Mouse (Mus musculus) midbrain, postnatal 0 days (tissue): ENCODE data around the gene 1110012L19Rik. TPM values are rescaled to one million over a fixed set of nuclear protein-coding genes. Genes with fewer than 3 reads are reported as not detected.
"Not testable (repeated sequence)": the region's sequence is repeated elsewhere in the genome, so short reads cannot be mapped to it uniquely, and the experiment has no call there.

Experiments used
- ATAC-seq: fragments of 200-750 bp; cut with Nextera tagmentation; 2 replicates; pipeline ENCODE4 v1.8.0; 2017; ENCODE audit warnings: moderate number of reproducible peaks, mild to moderate bottlenecking, moderate TSS enrichment, moderate library complexity; ENCODE audit not compliant: low FRiP score
- DNase-seq: peaks from one replicate; pipeline ENCODE4 v3.0.0-alpha.2; 2015; ENCODE audit warnings: low spot score
- H3K27ac ChIP-seq: fragments of 300-500 bp; sonication (generic); 2 replicates; pipeline ENCODE4 v1.5.1; 2014; ENCODE audit warnings: low read depth, mild to moderate bottlenecking, low read length, mixed read lengths
- H3K27me3 ChIP-seq: fragments of 300-500 bp; sonication (generic); 2 replicates; pipeline ENCODE4 v1.6.1; 2014; ENCODE audit warnings: low read length, control low read depth, mixed read lengths; ENCODE audit not compliant: insufficient read depth
- H3K36me3 ChIP-seq: fragments of 300-500 bp; sonication (generic); 2 replicates; pipeline ENCODE4 v1.6.1; 2014; ENCODE audit warnings: low read length, control low read depth, mixed read lengths; ENCODE audit not compliant: insufficient read depth
- H3K4me1 ChIP-seq: fragments of 300-500 bp; sonication (generic); 2 replicates; pipeline ENCODE4 v1.6.1; 2014; ENCODE audit warnings: mild to moderate bottlenecking, control low read depth, antibody characterized with exemption, low read length, mixed read lengths; ENCODE audit not compliant: insufficient read depth
- H3K4me2 ChIP-seq: fragments of 300-500 bp; sonication (generic); 2 replicates; pipeline ENCODE4 v1.6.1; 2014; ENCODE audit warnings: low read depth, mild to moderate bottlenecking, low read length, mixed read lengths; ENCODE audit not compliant: poor library complexity, severe bottlenecking
- H3K4me3 ChIP-seq: fragments of 300-500 bp; sonication (generic); 2 replicates; pipeline ENCODE4 v1.5.1; 2014; ENCODE audit warnings: low read depth, mild to moderate bottlenecking, low read length, moderate library complexity
- H3K9ac ChIP-seq: fragments of 300-500 bp; sonication (generic); replicated peaks from 2 replicates; pipeline ENCODE4 v1.6.1; 2014; ENCODE audit warnings: mild to moderate bottlenecking, low read length, moderate library complexity, mixed read lengths; ENCODE audit not compliant: poor library complexity, severe bottlenecking
- H3K9me3 ChIP-seq: fragments of 300-500 bp; sonication (generic); 2 replicates; pipeline ENCODE4 v1.6.1; 2016; ENCODE audit warnings: low read length, control low read depth
- CTCF ChIP-seq: IDR thresholded peaks from 2 replicates; pipeline ENCODE4 v1.5.1; 2016; ENCODE audit warnings: antibody characterized with exemption, mild to moderate bottlenecking
- WGBS: fragments of 180-500 bp; shearing (Covaris S2); extraction: QIAGEN DNeasy Blood & Tissue Kit; methylation state at CpG from one replicate; pipeline ENCODE4 v1.1.7; 2014; 5-methylcytosine and 5-hydroxymethylcytosine counted together
- polyA plus RNA-seq: library from polyadenylated mRNA; unstranded; fragments of >200 nt; fragmentation: Nextera tagmentation; extraction: Ambion mirVana; gene quantifications from 2 replicates; pipeline ENCODE4 v1.2.1, GENCODE M21; 2015
- total RNA-seq: library from RNA; depleted of rRNA; stranded (reverse); fragments of >200 nt; gene quantifications from 2 replicates; pipeline ENCODE4 v1.2.3, GENCODE M21; 2014; rRNA removed

1110012L19Rik gene
- 20.2 and 22.2 TPM in 2 replicates for total RNA-seq
- 42.3 and 44.6 TPM in 2 replicates for polyA plus RNA-seq

DNA sequence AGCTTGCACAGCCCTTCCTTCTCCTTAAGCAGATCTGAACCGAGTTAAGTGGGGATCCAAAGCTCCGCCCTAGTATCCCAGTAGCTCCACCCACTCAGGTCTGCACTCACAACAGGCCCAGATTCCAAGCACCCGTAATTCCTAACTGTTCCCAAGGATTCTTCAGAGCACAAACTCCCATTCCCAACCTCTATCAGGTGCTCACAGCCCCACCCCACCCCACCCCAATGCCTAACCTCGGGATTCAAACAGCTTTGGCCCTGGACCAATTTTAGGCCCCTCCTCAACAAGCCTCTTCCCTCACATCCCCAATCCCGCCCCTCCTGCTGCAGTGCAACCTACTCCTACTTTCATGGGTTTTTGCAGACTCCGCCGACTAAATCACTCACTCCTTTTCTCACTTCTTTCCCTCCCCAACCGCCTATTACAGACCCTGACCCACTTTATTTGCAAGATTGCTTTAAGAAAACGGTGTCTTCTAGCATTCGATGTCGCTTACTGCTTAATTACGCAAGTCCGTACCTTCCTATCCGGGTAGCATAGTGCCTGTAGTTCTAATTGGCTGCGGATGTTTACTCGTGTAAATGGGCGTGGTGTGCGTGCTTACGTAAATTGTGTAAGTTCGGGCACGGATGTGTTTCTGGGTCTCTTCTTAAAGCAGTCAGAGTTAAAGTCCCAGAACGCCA, at the start of gene 1110012L19Rik:
1110012L19Rik (plus strand) TSS at position 602 of the 686 bp plus-strand sequence.
- peak within 1 kb of the TSS; percentile 75 for H3K27ac ChIP-seq
- H3K4me3 ChIP-seq, result peak within 1 kb of the TSS; percentile 43
- no peak for TF ChIP-seq CTCF
- peak within 1 kb of the TSS; percentile 57 for H3K9ac ChIP-seq
- H3K4me1 ChIP-seq, result no peaks in the 10 kb centered on the region
- peak; percentile 92 for DNase-seq
- 17% methylated on average over 22 of the region's 22 CpGs for WGBS
- peak within 1 kb of the TSS; percentile 54 for H3K4me2 ChIP-seq
- ATAC-seq, result peak; percentile 96
- H3K27me3 ChIP-seq, result no peaks in the 10 kb centered on the region
- no peaks in the 10 kb centered on the region for H3K9me3 ChIP-seq
- H3K36me3 ChIP-seq, result no peaks in the 10 kb centered on the region

DNA sequence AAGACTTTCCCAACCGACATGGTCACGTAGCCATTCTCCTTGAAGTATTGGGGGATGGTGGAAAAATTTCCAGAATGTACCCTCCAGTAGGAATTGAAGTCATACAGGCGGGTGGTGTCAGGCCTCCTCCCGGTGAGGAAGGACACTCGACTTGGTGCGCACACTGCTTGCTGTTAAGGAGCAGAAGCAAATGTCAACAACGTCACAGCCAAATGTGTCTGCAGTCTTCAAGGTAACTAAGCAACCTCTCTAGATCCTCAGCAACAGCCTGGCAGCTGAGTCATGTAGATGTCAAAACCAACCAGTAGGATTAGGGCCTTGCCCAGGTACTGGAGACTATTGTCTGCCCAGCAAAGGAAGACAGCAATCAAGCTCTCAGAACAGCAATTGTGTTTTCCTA, 22.7 kb upstream of the 1110012L19Rik start:
- peak overlapping the region; percentile 50; the same call in 1 of the 2 replicates for H3K4me3 ChIP-seq
- 83% methylated on average over 7 of the region's 7 CpGs for WGBS
- H3K4me2 ChIP-seq, result peak overlapping the region; percentile 53
- TF ChIP-seq CTCF, result no peak
- no peaks in the 10 kb centered on the region; the same call in 1 of the 2 replicates for H3K36me3 ChIP-seq
- no peaks in the 10 kb centered on the region for H3K9me3 ChIP-seq
- H3K27me3 ChIP-seq, result no peaks in the 10 kb centered on the region
- H3K27ac ChIP-seq, result no peak overlapping the region
- DNase-seq, result no peak
- H3K9ac ChIP-seq, result no peak overlapping the region
- ATAC-seq, result no peak
- no peaks in the 10 kb centered on the region for H3K4me1 ChIP-seq

- no peak for TF ChIP-seq CTCF
- Histone ChIP-seq H3K9ac (peak overlapping the region; percentile 65; the same call in 1 of the 2 replicates), H3K27ac (peak overlapping the region; percentile 38; the same call in 1 of the 2 replicates), H3K27me3 (no peaks in the 10 kb centered on the region), H3K36me3 (no peaks in the 10 kb centered on the region; the same call in 1 of the 2 replicates), H3K4me3 (peak overlapping the region; percentile 50), H3K4me2 (peak overlapping the region; percentile 53), H3K4me1 (no peaks in the 10 kb centered on the region), H3K9me3 (no peaks in the 10 kb centered on the region)
- DNase-seq (no peak), ATAC-seq (no peak)
- 75% methylated on average over 5 of the region's 5 CpGs for WGBS
Observed at GRCm38 (mm10) chrX:70363446-70363845, 22.2 kb upstream of the 1110012L19Rik start.

- 43% methylated on average over 1 of the region's 1 CpGs for WGBS
- H3K27ac ChIP-seq, result 0 out of 2 replicates have a peak overlapping the region, but pooled peaks have one; percentile 38
- TF ChIP-seq CTCF, result no peak
Observed at GRCm38 (mm10) chrX:70364202-70364601, 21.5 kb upstream of the 1110012L19Rik start.

GRCm38 (mm10) chrX:70364661-70365613, 20.7 kb upstream of the 1110012L19Rik start, which contains the start of gene Ids:
Ids (minus strand) TSS chrX:70365084.
- peak within 1 kb of the TSS; percentile 53 for H3K4me2 ChIP-seq
- H3K4me3 ChIP-seq, result peak within 1 kb of the TSS; percentile 50
- no peaks in the 10 kb centered on the region for H3K27me3 ChIP-seq
- DNase-seq (peak; percentile 93), ATAC-seq (peak; percentile 93)
- H3K9ac ChIP-seq, result peak within 1 kb of the TSS; percentile 65
- WGBS, result 28% methylated on average over 35 of the region's 45 CpGs
- H3K9me3 ChIP-seq, result no peaks in the 10 kb centered on the region
- peak within 1 kb of the TSS; percentile 77 for H3K27ac ChIP-seq
- H3K36me3 ChIP-seq, result no peaks in the 10 kb centered on the region; the same call in 1 of the 2 replicates
- H3K4me1 ChIP-seq, result no peaks in the 10 kb centered on the region
- no peak for TF ChIP-seq CTCF

More at GRCm38 (mm10) chrX:70364202-70364601, 21.5 kb upstream of the 1110012L19Rik start:
- peak overlapping the region; percentile 50 for H3K4me3 ChIP-seq
- no peaks in the 10 kb centered on the region for H3K9me3 ChIP-seq
- DNase-seq (no peak), ATAC-seq (0 out of 2 replicates have a peak, but pooled peaks have one; percentile 9)
- no peaks in the 10 kb centered on the region for H3K4me1 ChIP-seq
- peak overlapping the region; percentile 65 for H3K9ac ChIP-seq
- H3K27me3 ChIP-seq, result no peaks in the 10 kb centered on the region
- peak overlapping the region; percentile 53 for H3K4me2 ChIP-seq
- no peaks in the 10 kb centered on the region; the same call in 1 of the 2 replicates for H3K36me3 ChIP-seq

GRCm38 (mm10) chrX:70369758-70370157, 15.9 kb upstream of the 1110012L19Rik start:
- H3K36me3 ChIP-seq, H3K4me3 ChIP-seq, H3K9me3 ChIP-seq, ATAC-seq, DNase-seq, H3K9ac ChIP-seq, H3K4me1 ChIP-seq, H3K4me2 ChIP-seq, H3K27ac ChIP-seq, H3K27me3 ChIP-seq: not testable (repeated sequence)
- WGBS, result 42% methylated on average over 1 of the region's 6 CpGs
